Mouse (Mus musculus): ENCODE measurements around the gene Prrt2.
A peak's percentile ranks its signal among the peaks of the same experiment; 100 is the strongest.

Prrt2 gene

GRCm38 (mm10) chr7:126996449-126996848, 24.6 kb downstream of the Prrt2 start:
- DNase-seq = no peak

- DNase-seq = no peak
Measured at GRCm38 (mm10) chr7:126988816-126989215, 32.2 kb downstream of the Prrt2 start.

- peak; percentile 78 for DNase-seq
Measured at GRCm38 (mm10) chr7:126986319-126986718, 34.7 kb downstream of the Prrt2 start.

DNA sequence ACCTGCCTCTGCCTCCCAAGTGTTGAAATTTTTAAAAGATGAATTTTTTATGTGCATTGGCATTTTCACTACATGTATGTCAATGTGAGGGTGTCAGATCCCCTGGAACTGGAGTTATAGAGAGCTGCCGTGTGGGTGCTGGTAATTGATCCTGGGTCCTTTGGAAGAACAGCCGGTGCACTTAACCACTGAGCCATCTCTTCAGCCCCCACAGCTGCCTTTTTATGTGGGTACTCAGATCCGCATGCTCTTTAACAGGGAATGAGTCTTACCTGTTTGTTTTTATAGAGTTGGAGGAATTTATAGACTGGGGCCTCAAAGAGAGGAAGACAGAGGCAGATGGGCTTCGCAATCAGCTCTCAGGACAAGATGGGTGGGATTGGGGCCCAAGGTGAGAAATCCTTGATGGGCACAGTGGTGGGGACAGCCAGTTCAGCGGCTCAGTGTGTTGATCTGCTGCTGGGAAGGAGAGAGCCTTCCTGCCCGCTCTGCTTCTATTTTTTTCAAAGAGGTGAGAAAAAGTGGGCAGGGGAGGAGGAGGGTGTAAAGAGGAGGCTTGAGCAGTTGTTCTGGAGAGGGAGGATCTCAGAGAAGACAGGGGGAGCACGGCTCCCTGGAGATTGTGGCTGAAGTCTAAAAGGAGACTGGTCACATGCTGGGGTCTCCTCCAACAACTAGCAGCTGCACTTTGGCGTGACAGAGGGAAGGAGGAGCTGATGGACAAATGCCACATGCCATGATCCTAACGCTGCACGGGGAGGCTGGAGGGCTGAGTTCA, 36.2 kb downstream of the Prrt2 start:
- DNase-seq = no peak

DNA sequence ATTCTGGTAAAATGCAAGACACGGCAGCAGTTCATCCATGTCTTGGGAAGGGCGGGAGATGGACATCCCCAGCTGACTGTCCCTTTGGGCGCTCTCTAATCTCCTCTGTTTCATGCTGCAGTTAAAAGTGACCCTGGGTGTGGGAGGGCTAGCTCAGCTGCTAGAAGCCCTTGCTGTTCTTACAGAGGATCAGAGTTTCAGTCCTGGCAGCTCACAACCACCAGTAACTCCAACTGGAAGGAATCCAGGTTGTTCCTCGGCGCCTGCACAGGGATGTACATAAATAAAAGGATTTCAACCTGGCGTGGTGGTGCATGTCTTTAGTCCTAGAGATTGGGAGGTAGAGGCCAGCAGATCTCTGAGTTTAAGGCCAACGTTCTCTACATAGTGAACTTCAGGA, 37.9 kb downstream of the Prrt2 start:
- DNase-seq = no peak

DNA sequence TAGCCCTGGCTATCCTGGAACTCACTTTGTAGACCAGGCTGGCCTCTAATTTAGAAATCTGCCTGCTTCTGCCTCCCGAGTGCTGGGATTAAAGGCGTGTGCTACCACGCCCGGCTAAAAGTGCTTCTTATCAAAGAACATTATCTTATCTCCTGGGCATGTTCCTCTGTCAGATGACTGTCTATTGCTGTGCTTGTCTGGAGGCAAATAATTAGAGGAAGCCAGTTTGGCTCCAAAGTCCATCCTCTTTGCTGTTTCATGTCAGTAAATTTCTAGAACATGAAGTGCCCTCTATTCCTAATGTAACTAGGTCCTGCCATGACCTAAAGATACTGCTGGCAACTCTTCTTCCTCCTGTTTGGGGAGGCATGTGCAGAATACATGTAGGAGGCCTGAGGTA, 39.0 kb downstream of the Prrt2 start:
- DNase-seq = no peak

DNA sequence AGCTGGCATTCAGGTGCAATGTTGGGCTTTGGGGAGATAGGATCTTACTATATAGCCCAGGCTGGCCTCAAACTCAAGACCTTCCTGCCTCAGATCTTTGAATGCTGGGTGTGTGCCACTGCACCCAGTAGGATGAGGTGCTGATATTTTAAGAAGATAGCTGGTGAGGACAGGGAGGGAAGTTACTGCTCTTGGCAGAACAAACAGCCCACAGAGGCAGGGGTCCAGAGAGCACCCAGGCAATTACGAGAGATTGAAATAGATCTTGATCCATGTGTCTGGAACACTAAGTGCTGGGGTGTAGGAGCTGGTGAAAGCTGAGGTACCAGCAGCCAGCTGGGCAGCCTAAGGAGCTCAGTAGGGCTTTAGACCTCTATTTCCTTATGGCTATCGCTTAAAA, 39.4 kb downstream of the Prrt2 start:
- no peak for DNase-seq

GRCm38 (mm10) chr7:126978841-126979240, 42.2 kb downstream of the Prrt2 start:
- DNase-seq = no peak

DNA sequence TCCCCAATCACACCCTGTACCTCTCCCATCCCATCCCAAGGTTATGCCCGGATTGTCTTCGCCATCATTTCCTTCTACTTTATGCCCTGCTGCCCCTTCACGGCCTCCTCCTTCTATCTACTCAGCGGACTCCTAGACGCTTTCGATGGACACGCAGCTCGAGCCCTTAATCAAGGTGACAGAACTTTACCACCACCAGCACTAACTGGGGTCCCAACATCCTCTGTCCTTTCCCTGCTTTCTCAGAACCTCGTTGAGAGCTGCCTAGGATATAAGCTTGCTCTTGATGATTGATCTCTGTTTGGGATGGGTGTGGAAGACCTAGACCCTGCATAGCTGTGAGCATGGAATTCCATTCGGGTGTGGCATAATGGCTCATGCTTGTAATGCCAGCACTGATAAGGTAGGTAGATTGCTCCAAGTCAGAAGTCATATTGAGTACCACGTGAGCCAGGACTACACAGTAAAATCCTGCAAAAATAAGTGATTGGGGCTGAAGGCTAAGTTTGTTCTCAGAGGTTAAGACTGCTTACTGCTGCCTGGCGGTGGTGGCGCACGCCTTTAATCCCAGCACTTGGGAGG, 44.0 kb downstream of the Prrt2 start:
- peak; percentile 22 for DNase-seq

GRCm38 (mm10) chr7:126975950-126976866, 44.8 kb downstream of the Prrt2 start, which contains the start of gene Cdiptos:
TSS of gene Cdiptos (minus strand) at chr7:126976098.
- peak; percentile 99 for DNase-seq

- no peak for DNase-seq
Measured at GRCm38 (mm10) chr7:126975893-126975949, 45.3 kb downstream of the Prrt2 start, which contains the start of gene Cdipt. TSS of gene Cdipt (plus strand) at chr7:126975914.

DNA sequence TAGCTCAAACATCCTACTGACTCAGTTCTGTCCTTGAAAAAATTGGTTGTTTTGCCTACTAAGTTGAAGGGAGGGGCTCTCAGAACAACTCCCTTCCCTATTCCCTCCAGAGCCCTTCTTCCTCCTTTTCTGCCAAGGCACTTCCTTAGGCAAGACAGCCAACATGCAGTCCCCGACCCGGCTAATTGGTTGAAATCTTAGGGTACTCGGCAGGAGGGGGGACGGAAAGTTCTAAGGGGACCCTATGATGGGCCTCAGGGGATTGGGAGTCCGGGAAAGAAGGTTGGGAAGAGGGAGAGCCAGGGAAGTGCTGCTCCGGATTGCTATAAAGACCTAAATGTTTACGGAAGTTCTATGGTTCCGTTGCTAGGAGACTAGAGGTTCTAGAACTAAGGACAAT, 45.5 kb downstream of the Prrt2 start:
- peak; percentile 24 for DNase-seq

Measured in kidney, postnatal 10 days (tissue).